8 mouse cellular contexts compared by ENCODE assay signal in genomic region chr16:89991701-89992152, GRCm38 (mm10).
DNase-seq lines count a peak whose midpoint lies in the region; ATAC-seq and TF ChIP-seq lines count a peak whose summit lies in the region.

No protein-coding gene starts in this region.

- no peak for TF ChIP-seq POLR2A in thymus, adult 2 months (IDR thresholded peaks at IDR 0.05; ENCODE audit: control insufficient read depth, extremely low read depth, insufficient read depth, low read length, poor library complexity)

- WGBS in limb, embryonic 11.5 days = 37% methylated on average over 12 of the region's 12 CpGs
- WGBS in stomach, embryonic 16.5 days = 42% methylated on average over 12 of the region's 12 CpGs
- WGBS in forebrain, embryonic 10.5 days = 79% methylated on average over 12 of the region's 12 CpGs
- 95% methylated on average over 12 of the region's 12 CpGs for WGBS in thymus, adult 2 months

- 0 out of 2 replicates have a peak overlapping the region, but pooled peaks have one; percentile 42 for H3K27ac ChIP-seq in limb, embryonic 11.5 days (replicated peaks; ENCODE audit: low read depth, low read length)
- H3K27ac ChIP-seq in stomach, embryonic 16.5 days (ENCODE audit: low read length) = peak overlapping the region; percentile 67
- H3K27ac ChIP-seq in forebrain, embryonic 10.5 days = no peak overlapping the region
- H3K27ac ChIP-seq in thymus, adult 2 months (ENCODE audit: control insufficient read depth, insufficient read depth, low read length) = no peak overlapping the region

- H3K9ac ChIP-seq in limb, embryonic 11.5 days (ENCODE audit: low read length) = no peak overlapping the region
- no peak overlapping the region; the same call in 1 of the 2 replicates for H3K9ac ChIP-seq in stomach, embryonic 16.5 days (ENCODE audit: low read length)

- TF ChIP-seq CTCF in thymus, adult 2 months (IDR thresholded peaks at IDR 0.05; ENCODE audit: borderline replicate concordance, control insufficient read depth, extremely low read depth, insufficient read depth, low read length, poor library complexity) = no peak

- H3K9me3 ChIP-seq in limb, embryonic 11.5 days (ENCODE audit: control insufficient read depth, low read length) = no peaks in the 10 kb centered on the region
- 0 out of 2 replicates have a peak, but pooled peaks cover 4% of the 10 kb centered on the region for H3K9me3 ChIP-seq in stomach, embryonic 16.5 days (replicated peaks; ENCODE audit: control insufficient read depth, low read length)
- H3K9me3 ChIP-seq in forebrain, embryonic 10.5 days = peaks cover 10% of the 10 kb centered on the region

- H3K4me2 ChIP-seq in limb, embryonic 11.5 days (ENCODE audit: low read depth, severe bottlenecking) = no peak overlapping the region
- 0 out of 2 replicates have a peak overlapping the region, but pooled peaks have one; percentile 15 for H3K4me2 ChIP-seq in stomach, embryonic 16.5 days (ENCODE audit: low read depth, low read length)

- H3K4me1 ChIP-seq in limb, embryonic 11.5 days (ENCODE audit: control insufficient read depth, insufficient read depth, low read length) = 0 out of 2 replicates have a peak, but pooled peaks cover 2% of the 10 kb centered on the region
- peaks cover 13% of the 10 kb centered on the region for H3K4me1 ChIP-seq in stomach, embryonic 16.5 days (ENCODE audit: control insufficient read depth, insufficient read depth, low read length)
- peaks cover 8% of the 10 kb centered on the region for H3K4me1 ChIP-seq in forebrain, embryonic 10.5 days
- H3K4me1 ChIP-seq in thymus, adult 2 months (replicated peaks; ENCODE audit: control insufficient read depth, insufficient read depth, low read length) = peaks cover 64% of the 10 kb centered on the region

- ATAC-seq in limb, embryonic 11.5 days (ENCODE audit: insufficient number of reproducible peaks, low FRiP score, low TSS enrichment, low read depth) = peak; percentile 74
- peak; percentile 77 for ATAC-seq in stomach, embryonic 16.5 days (ENCODE audit: insufficient read depth, low FRiP score)
- no peak for ATAC-seq in activated CD4-positive, CD25-positive, alpha-beta regulatory T cell, adult 4 months

- no peak overlapping the region for H3K4me3 ChIP-seq in limb, embryonic 11.5 days (ENCODE audit: low read depth, low read length)
- H3K4me3 ChIP-seq in stomach, embryonic 16.5 days (replicated peaks; ENCODE audit: low read length) = no peak overlapping the region
- no peak overlapping the region for H3K4me3 ChIP-seq in forebrain, embryonic 10.5 days
- no peak overlapping the region for H3K4me3 ChIP-seq in thymus, adult 2 months (ENCODE audit: control insufficient read depth, insufficient read depth, low read length)

- intact Hi-C loops in gastrocnemius, postnatal 14 days (cut with DNase I; ENCODE audit: low total_unique reads) = no loop called here

- H3K27me3 ChIP-seq in limb, embryonic 11.5 days (ENCODE audit: control insufficient read depth, insufficient read depth, low read length) = no peaks in the 10 kb centered on the region
- no peaks in the 10 kb centered on the region for H3K27me3 ChIP-seq in stomach, embryonic 16.5 days (ENCODE audit: control insufficient read depth, insufficient read depth, low read length)
- no peaks in the 10 kb centered on the region for H3K27me3 ChIP-seq in forebrain, embryonic 10.5 days (ENCODE audit: poor library complexity, severe bottlenecking)
- no peaks in the 10 kb centered on the region for H3K27me3 ChIP-seq in thymus, adult 2 months (ENCODE audit: control insufficient read depth, insufficient read depth, low read length)

- DNase-seq in spleen, postnatal 10 days (ENCODE audit: low spot score in 2 of 2) = peak; percentile 27 to 53
- no peak for DNase-seq in spleen, adult 18-20 months
- peak; percentile 56 for DNase-seq in gastrocnemius, postnatal 14 days
- DNase-seq in limb, embryonic 11.5 days (ENCODE audit: low spot score) = peak; percentile 72
- no peak for DNase-seq in forebrain, embryonic 10.5 days (ENCODE audit: extremely low spot score, low spot score)
- DNase-seq in thymus, adult 2 months = no peak

- 0 out of 2 replicates have a peak, but pooled peaks cover 2% of the 10 kb centered on the region for H3K36me3 ChIP-seq in limb, embryonic 11.5 days (ENCODE audit: control insufficient read depth, insufficient read depth, low read length)
- H3K36me3 ChIP-seq in stomach, embryonic 16.5 days (ENCODE audit: control insufficient read depth, insufficient read depth, low read length) = no peaks in the 10 kb centered on the region; the same call in 1 of the 2 replicates
- peaks cover 15% of the 10 kb centered on the region for H3K36me3 ChIP-seq in forebrain, embryonic 10.5 days (replicated peaks)
- H3K36me3 ChIP-seq in thymus, adult 2 months (ENCODE audit: control insufficient read depth, insufficient read depth, low read length) = no peaks in the 10 kb centered on the region

Comparison
In these comparisons a context has a peak if more than half of its experiments do, and no peak if none do; other contexts are left out.
1. DNase-seq: peak in spleen, postnatal 10 days (2 of 2), gastrocnemius, postnatal 14 days (single experiment) and limb, embryonic 11.5 days (single experiment); none in spleen, adult 18-20 months (0 of 2), forebrain, embryonic 10.5 days (single experiment) and thymus, adult 2 months (single experiment).
2. H3K27ac ChIP-seq: peak in limb, embryonic 11.5 days (single experiment) and stomach, embryonic 16.5 days (single experiment); none in forebrain, embryonic 10.5 days (single experiment) and thymus, adult 2 months (single experiment).